Mouse (Mus musculus) small intestine, adult 2 months (tissue): Measurements from ENCODE around the gene Wnt10b.

ENCODE experiments used
- CTCF ChIP-seq: fragments of 200-500 bp; IDR thresholded peaks from 2 replicates; pipeline ENCODE4 v1.5.1; 2012; ENCODE audit warnings: low read depth, mild to moderate bottlenecking, control low read depth, inconsistent platforms, low read length, moderate library complexity, mixed read lengths; ENCODE audit not compliant: insufficient replicate concordance, insufficient read length; ENCODE audit errors: extremely low read depth
- POLR2A ChIP-seq: fragments of 200-500 bp; IDR thresholded peaks from 2 replicates; pipeline ENCODE4 v1.6.1; 2012; ENCODE audit warnings: low read depth, mild to moderate bottlenecking, control low read depth, inconsistent platforms, low read length, moderate library complexity

DNA sequence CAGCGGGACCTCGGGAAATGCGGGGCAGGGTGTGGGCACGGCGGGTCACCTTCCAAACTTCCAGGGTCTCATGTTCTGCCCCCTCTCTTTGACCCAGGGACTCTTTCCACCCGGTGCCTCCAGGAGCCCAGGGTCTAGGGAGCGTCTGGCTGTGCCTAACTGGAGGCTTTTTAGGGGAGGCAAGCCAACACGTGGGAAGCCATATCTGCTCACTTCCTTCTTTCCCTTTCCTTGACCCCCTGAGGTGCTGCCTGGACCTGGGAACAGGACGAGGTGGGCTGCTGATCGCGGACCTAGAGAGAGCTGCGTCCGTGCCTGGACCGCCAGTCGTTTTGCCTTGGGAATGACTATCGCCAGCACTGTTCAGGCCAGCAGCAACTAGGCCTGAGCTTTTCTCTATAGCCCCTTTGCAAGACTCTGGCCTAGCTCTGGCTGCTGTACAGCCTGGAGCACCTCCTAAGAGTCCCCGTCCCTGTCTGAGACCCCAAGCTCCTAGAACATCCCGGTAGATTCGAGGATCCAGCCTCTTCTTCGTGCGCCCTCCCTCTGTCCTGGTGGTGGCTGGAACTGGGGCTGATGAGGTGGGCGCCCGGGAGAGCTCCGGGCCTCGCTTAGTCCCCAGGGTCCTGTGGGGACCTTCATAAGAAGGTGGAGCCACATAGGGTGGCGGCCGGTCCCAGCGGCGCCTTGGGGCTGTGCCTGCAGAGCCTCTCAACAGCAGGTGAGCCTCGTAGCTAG, 28.3 kb upstream of the Wnt10b start:
- TF ChIP-seq POLR2A (no peak), CTCF (no peak)
